Mouse (Mus musculus) kidney, adult 2 months (tissue): ENCODE data around the gene Gm3839. TPM values are rescaled to one million over a fixed set of nuclear protein-coding genes. Genes with fewer than 3 reads are reported as not detected.

Experiments used
- DNase-seq: peaks from one replicate; pipeline ENCODE4 v3.0.0; 2021
- H3K27ac ChIP-seq: fragments of 200-500 bp; 2 replicates; pipeline ENCODE4 v1.5.1; 2012; ENCODE audit warnings: low read depth, low read length, control low read depth, inconsistent platforms; ENCODE audit not compliant: insufficient read depth
- H3K27me3 ChIP-seq: fragments of 200-500 bp; replicated peaks from 2 replicates; pipeline ENCODE4 v1.6.1; 2012; ENCODE audit warnings: mild to moderate bottlenecking, moderate library complexity, low read length, inconsistent platforms; ENCODE audit not compliant: control insufficient read depth, insufficient read depth
- H3K36me3 ChIP-seq: fragments of 200-500 bp; 2 replicates; pipeline ENCODE4 v1.6.1; 2012; ENCODE audit warnings: mild to moderate bottlenecking, moderate library complexity, low read length, inconsistent platforms; ENCODE audit not compliant: control insufficient read depth, insufficient read depth
- H3K4me1 ChIP-seq: fragments of 200-500 bp; 2 replicates; pipeline ENCODE4 v1.6.1; 2011; ENCODE audit warnings: low read length; ENCODE audit not compliant: control insufficient read depth, insufficient read depth
- H3K4me3 ChIP-seq: fragments of 200-500 bp; 2 replicates; pipeline ENCODE4 v1.5.1; 2011; ENCODE audit warnings: mild to moderate bottlenecking, low read depth, low read length, control low read depth; ENCODE audit not compliant: insufficient read depth
- CTCF ChIP-seq: fragments of 200-500 bp; conservative IDR thresholded peaks from 2 replicates; pipeline ENCODE4 v1.5.1; 2011; ENCODE audit warnings: low read depth, mild to moderate bottlenecking, control low read depth, low read length, moderate library complexity, mixed read lengths; ENCODE audit not compliant: insufficient read depth, insufficient read length
- POLR2A ChIP-seq: fragments of 200-500 bp; IDR thresholded peaks from one replicate; pipeline ENCODE4 v1.6.1; 2011; ENCODE audit warnings: low read depth, low read length, control low read depth
- WGBS: fragments of 180-500 bp; shearing (Covaris S2); methylation state at CpG from one replicate; pipeline ENCODE4 v1.1.7; 2018; 5-methylcytosine and 5-hydroxymethylcytosine counted together
- polyA plus RNA-seq: library from polyadenylated mRNA; depleted of rRNA; stranded (reverse); fragments of >200 nt; gene quantifications from 2 replicates; pipeline ENCODE4 v1.2.3, GENCODE M21; 2012; rRNA removed

Gene Gm3839
- polyA plus RNA-seq, 1 experiment = 0.61 TPM

DNA sequence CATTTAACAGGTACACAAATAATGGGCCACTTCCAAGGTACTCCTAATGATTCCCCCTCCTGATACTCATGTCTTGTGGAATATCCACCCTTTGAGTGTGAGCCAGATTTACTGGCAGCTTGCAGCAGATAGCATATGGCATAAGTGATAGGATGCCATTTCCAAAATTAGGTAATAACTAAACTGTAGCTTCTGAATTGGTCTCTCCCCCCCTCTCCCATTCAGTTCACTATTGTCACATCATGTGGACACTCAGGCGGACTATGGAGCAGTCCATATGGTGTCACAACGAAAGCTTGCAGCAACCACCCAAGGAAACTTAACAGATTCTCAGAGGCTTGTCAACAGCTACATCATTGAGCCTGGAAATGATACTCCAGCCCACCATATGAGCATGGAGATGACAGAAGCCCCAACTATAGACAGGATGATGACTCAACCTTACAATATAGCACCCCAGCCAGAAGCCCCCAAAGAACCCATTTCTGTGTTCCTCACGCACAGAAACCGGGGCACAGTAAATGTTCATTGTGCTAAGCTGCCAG is 99.3 kb downstream of the Gm3839 start:
- Histone ChIP-seq H3K36me3 (no peaks in the 10 kb centered on the region), H3K27me3 (no peaks in the 10 kb centered on the region), H3K4me3 (no peak overlapping the region), H3K27ac (no peak overlapping the region), H3K4me1 (no peaks in the 10 kb centered on the region)
- no peak for DNase-seq
- TF ChIP-seq CTCF (no peak), POLR2A (no peak)
- 93% methylated on average over 4 of the region's 4 CpGs for WGBS

DNA sequence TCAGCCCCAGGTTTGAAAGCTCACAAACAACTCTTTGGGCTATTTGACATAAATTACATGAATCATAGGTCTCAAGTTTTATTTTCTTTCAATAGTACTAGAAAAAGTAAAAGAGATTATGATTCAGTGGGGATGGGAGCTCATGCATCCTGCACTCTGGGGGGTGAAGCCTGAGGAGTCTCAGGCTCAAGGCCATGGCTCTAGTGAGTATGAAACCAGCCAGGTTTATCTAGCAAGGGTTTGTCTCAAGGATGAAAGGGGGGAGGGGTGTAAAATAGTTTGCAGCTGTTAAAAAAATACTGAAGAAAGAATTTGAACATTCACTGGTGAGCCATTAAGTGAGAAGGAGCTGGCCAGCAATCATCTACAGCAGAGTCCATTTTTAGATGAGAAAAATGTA is 108.5 kb downstream of the Gm3839 start:
- no peak for DNase-seq
- Histone ChIP-seq H3K4me1 (no peaks in the 10 kb centered on the region), H3K27ac (no peak overlapping the region), H3K36me3 (no peaks in the 10 kb centered on the region), H3K27me3 (no peaks in the 10 kb centered on the region), H3K4me3 (no peak overlapping the region)
- TF ChIP-seq POLR2A (no peak), CTCF (no peak)

DNA sequence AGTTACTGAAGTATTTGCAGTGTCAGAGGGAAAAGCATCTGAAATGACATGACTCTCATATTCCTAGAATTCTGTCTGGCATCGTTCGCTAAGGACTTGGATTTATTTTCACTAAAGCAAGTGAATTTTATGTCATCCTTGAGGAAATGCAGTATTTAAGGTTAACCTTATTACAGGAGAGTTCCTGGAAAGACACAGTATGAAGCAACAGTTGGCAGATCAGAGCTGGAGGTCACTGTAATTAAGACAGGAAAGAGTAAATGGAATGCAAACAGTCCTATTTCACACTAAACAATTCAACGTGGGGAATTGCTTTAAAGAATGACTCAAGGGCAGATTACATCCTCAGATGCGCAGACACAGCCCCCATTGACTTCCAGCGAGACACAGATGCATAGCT is 112.0 kb downstream of the Gm3839 start:
- H3K4me3 ChIP-seq = no peak overlapping the region
- H3K27me3 ChIP-seq = no peaks in the 10 kb centered on the region
- no peak overlapping the region for H3K27ac ChIP-seq
- 40% methylated on average over 5 of the region's 5 CpGs for WGBS
- TF ChIP-seq CTCF (no peak), POLR2A (no peak)
- no peaks in the 10 kb centered on the region for H3K4me1 ChIP-seq
- H3K36me3 ChIP-seq = no peaks in the 10 kb centered on the region
- no peak for DNase-seq

DNA sequence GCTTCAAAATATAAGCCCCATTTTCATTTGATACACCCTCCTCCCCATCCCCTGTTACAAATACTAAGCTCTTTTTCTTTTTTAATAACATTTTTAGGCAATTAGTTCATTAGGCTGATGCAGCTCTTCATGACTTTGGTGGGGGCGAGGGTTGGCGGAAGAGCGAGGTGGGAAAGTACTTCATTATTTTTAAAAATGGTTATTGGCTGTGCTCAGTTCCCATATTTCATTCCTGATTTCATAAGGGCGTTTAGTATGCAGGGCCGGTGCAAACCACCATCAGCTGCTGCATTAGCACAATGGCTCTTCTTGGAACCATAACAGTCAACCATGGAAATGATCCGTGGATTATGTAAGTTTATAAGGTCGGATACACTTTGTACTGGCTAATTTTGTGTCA is 124.4 kb downstream of the Gm3839 start:
- TF ChIP-seq CTCF (no peak), POLR2A (no peak)
- Histone ChIP-seq H3K27me3 (no peaks in the 10 kb centered on the region), H3K4me1 (no peaks in the 10 kb centered on the region), H3K27ac (no peak overlapping the region), H3K4me3 (no peak overlapping the region), H3K36me3 (no peaks in the 10 kb centered on the region)
- 90% methylated on average over 7 of the region's 7 CpGs for WGBS
- no peak for DNase-seq

Other genes starting within 250 kb of the Gm3839 start
- gene Fhit, start 194.7 kb downstream of the Gm3839 start, polyA plus RNA-seq = 18.1 and 21.3 TPM in 2 replicates
- 39.2 and 44.2 TPM in 2 replicates for gene Ptprg, start 196.8 kb upstream of the Gm3839 start, polyA plus RNA-seq